Comparison of ENCODE assay signal across 13 mouse cellular contexts in the genomic region with DNA sequence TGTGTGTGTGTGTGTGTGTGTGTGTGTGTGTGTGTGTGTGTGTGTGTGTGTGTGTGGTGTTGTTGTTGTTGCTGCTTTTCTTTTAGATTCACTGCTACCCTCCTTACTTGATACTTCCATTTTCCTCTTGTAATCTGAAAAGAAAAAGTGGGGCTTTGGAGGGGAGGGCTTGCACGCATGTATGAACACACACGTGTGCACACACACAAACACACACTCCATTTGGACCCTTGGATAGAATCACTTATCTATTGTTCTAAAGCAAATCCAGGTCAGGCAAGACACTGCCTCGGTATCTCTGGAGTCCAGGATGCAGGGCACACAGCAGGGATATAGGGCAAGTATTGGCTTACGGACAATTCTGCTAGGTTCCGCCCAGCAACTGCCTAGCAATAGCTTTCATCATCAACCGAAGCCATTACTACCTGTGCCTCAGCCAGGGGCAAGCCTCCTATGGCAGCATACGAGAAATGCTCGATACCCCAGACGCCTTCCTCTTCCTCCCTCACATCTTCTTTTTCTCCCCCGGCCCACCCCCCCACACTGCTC. TPM values are rescaled to one million over a fixed set of nuclear protein-coding genes. Genes with fewer than 3 reads are reported as not detected.
DNase-seq lines count a peak whose midpoint lies in the region; ATAC-seq and TF ChIP-seq lines count a peak whose summit lies in the region.
"Had no signal": no experiment of that assay in that cellular context is flagged by ENCODE, and none has a peak within 500 bp of the region (broad histone marks: within the 10 kb centered on the region; RNA-seq: fewer than 3 reads in every experiment).

No protein-coding gene starts in this region.

- no peak for TF ChIP-seq CTCF in stomach, postnatal 0 days (IDR thresholded peaks at IDR 0.05; ENCODE audit: low read depth)

- H3K9me3 ChIP-seq in hindbrain, embryonic 11.5 days (ENCODE audit: control insufficient read depth, low read length): no peaks in the 10 kb centered on the region
- H3K9me3 ChIP-seq in hindbrain, embryonic 16.5 days (ENCODE audit: control insufficient read depth, low read length): no peaks in the 10 kb centered on the region
- H3K9me3 ChIP-seq in embryonic facial prominence, embryonic 12.5 days: no peaks in the 10 kb centered on the region
- no peaks in the 10 kb centered on the region for H3K9me3 ChIP-seq in midbrain, embryonic 11.5 days (ENCODE audit: control insufficient read depth, low read length)
- H3K9me3 ChIP-seq in stomach, postnatal 0 days (ENCODE audit: control insufficient read depth, low read length): no peaks in the 10 kb centered on the region
- H3K9me3 ChIP-seq: intestine, embryonic 15.5 days; liver, embryonic 13.5 days; neural tube, embryonic 13.5 days had no signal

- H3K4me1 ChIP-seq in hindbrain, embryonic 11.5 days (replicated peaks; ENCODE audit: control insufficient read depth, insufficient read depth, low read length): peaks cover 5% of the 10 kb centered on the region; the same call in 1 of the 2 replicates
- H3K4me1 ChIP-seq in hindbrain, embryonic 16.5 days (ENCODE audit: control insufficient read depth, insufficient read depth, low read depth, low read length): peaks cover 9% of the 10 kb centered on the region
- peaks cover 16% of the 10 kb centered on the region for H3K4me1 ChIP-seq in embryonic facial prominence, embryonic 12.5 days
- H3K4me1 ChIP-seq in midbrain, embryonic 11.5 days (ENCODE audit: control insufficient read depth, insufficient read depth, low read length): peaks cover 20% of the 10 kb centered on the region
- no peaks in the 10 kb centered on the region for H3K4me1 ChIP-seq in stomach, postnatal 0 days (replicated peaks; ENCODE audit: control insufficient read depth, insufficient read depth)
- H3K4me1 ChIP-seq: intestine, embryonic 15.5 days; liver, embryonic 13.5 days had no signal

- WGBS in hindbrain, embryonic 11.5 days: 55% methylated on average over 10 of the region's 10 CpGs
- 40% methylated on average over 10 of the region's 10 CpGs for WGBS in hindbrain, embryonic 16.5 days
- 71% methylated on average over 10 of the region's 10 CpGs for WGBS in embryonic facial prominence, embryonic 12.5 days
- WGBS in midbrain, embryonic 11.5 days: 38% methylated on average over 10 of the region's 10 CpGs
- 73% methylated on average over 10 of the region's 10 CpGs for WGBS in stomach, postnatal 0 days

- peak; percentile 12; the same call in 1 of the 2 replicates for ATAC-seq in hindbrain, embryonic 11.5 days (ENCODE audit: low FRiP score)
- ATAC-seq in hindbrain, embryonic 16.5 days: no peak
- ATAC-seq in embryonic facial prominence, embryonic 12.5 days (ENCODE audit: insufficient number of reproducible peaks, insufficient read depth, low FRiP score, low TSS enrichment): no peak
- peak; percentile 33 for ATAC-seq in midbrain, embryonic 11.5 days (ENCODE audit: low FRiP score)
- no peak for ATAC-seq in frontal cortex, adult (ENCODE audit: low TSS enrichment)
- ATAC-seq in stomach, postnatal 0 days (ENCODE audit: low FRiP score, low TSS enrichment): no peak
- ATAC-seq: intestine, embryonic 15.5 days had no signal

- no peak overlapping the region for H3K4me2 ChIP-seq in hindbrain, embryonic 11.5 days (replicated peaks; ENCODE audit: low read depth, low read length)
- H3K4me2 ChIP-seq in hindbrain, embryonic 16.5 days (ENCODE audit: low read length): no peak overlapping the region
- no peak overlapping the region for H3K4me2 ChIP-seq in embryonic facial prominence, embryonic 12.5 days (replicated peaks)
- no peak overlapping the region; the same call in 1 of the 2 replicates for H3K4me2 ChIP-seq in midbrain, embryonic 11.5 days
- H3K4me2 ChIP-seq in stomach, postnatal 0 days (replicated peaks; ENCODE audit: low read depth): no peak overlapping the region
- H3K4me2 ChIP-seq: intestine, embryonic 15.5 days; liver, embryonic 13.5 days; neural tube, embryonic 13.5 days had no signal

- H3K36me3 ChIP-seq in hindbrain, embryonic 11.5 days (ENCODE audit: control insufficient read depth, insufficient read depth, low read length): no peaks in the 10 kb centered on the region
- H3K36me3 ChIP-seq in hindbrain, embryonic 16.5 days (ENCODE audit: control insufficient read depth, insufficient read depth, low read length): no peaks in the 10 kb centered on the region
- peaks cover 5% of the 10 kb centered on the region; the same call in 1 of the 2 replicates for H3K36me3 ChIP-seq in embryonic facial prominence, embryonic 12.5 days
- H3K36me3 ChIP-seq in midbrain, embryonic 11.5 days (ENCODE audit: control insufficient read depth, insufficient read depth, low read length): no peaks in the 10 kb centered on the region
- H3K36me3 ChIP-seq in stomach, postnatal 0 days (ENCODE audit: control insufficient read depth, insufficient read depth, low read length): no peaks in the 10 kb centered on the region
- H3K36me3 ChIP-seq: intestine, embryonic 15.5 days; liver, embryonic 13.5 days; neural tube, embryonic 13.5 days had no signal

- peak overlapping the region; percentile 78; the same call in 1 of the 2 replicates for H3K27ac ChIP-seq in hindbrain, embryonic 11.5 days (ENCODE audit: low read depth, low read length)
- H3K27ac ChIP-seq in hindbrain, embryonic 16.5 days (ENCODE audit: low read depth, low read length): no peak overlapping the region; the same call in 1 of the 2 replicates
- peak overlapping the region; percentile 69; the same call in 1 of the 2 replicates for H3K27ac ChIP-seq in embryonic facial prominence, embryonic 12.5 days
- H3K27ac ChIP-seq in midbrain, embryonic 11.5 days (ENCODE audit: low read depth, low read length): peak overlapping the region; percentile 94
- no peak overlapping the region for H3K27ac ChIP-seq in stomach, postnatal 0 days (replicated peaks)
- H3K27ac ChIP-seq: intestine, embryonic 15.5 days; liver, embryonic 13.5 days had no signal

- no peak for TF ChIP-seq EP300 in stomach, postnatal 0 days (optimal IDR thresholded peaks at IDR 0.05)

- no peak overlapping the region for H3K4me3 ChIP-seq in hindbrain, embryonic 11.5 days (ENCODE audit: low read depth, low read length)
- no peak overlapping the region for H3K4me3 ChIP-seq in hindbrain, embryonic 16.5 days (ENCODE audit: low read length)
- no peak overlapping the region for H3K4me3 ChIP-seq in embryonic facial prominence, embryonic 12.5 days
- H3K4me3 ChIP-seq in midbrain, embryonic 11.5 days (ENCODE audit: low read depth, low read length): no peak overlapping the region
- no peak overlapping the region for H3K4me3 ChIP-seq in stomach, postnatal 0 days (ENCODE audit: low read depth, low read length)
- H3K4me3 ChIP-seq: intestine, embryonic 15.5 days; liver, embryonic 13.5 days; neural tube, embryonic 13.5 days had no signal

- no peaks in the 10 kb centered on the region for H3K27me3 ChIP-seq in hindbrain, embryonic 11.5 days (ENCODE audit: control insufficient read depth, insufficient read depth, low read length)
- no peaks in the 10 kb centered on the region for H3K27me3 ChIP-seq in hindbrain, embryonic 16.5 days (replicated peaks; ENCODE audit: control insufficient read depth, insufficient read depth, low read length)
- no peaks in the 10 kb centered on the region for H3K27me3 ChIP-seq in embryonic facial prominence, embryonic 12.5 days
- no peaks in the 10 kb centered on the region for H3K27me3 ChIP-seq in midbrain, embryonic 11.5 days (ENCODE audit: control insufficient read depth, insufficient read depth, low read length)
- no peaks in the 10 kb centered on the region for H3K27me3 ChIP-seq in stomach, postnatal 0 days (ENCODE audit: control insufficient read depth, insufficient read depth, low read length)
- H3K27me3 ChIP-seq: intestine, embryonic 15.5 days; liver, embryonic 13.5 days; neural tube, embryonic 13.5 days had no signal

- DNase-seq in cerebellum, postnatal 10 days: peak; percentile 12 to 13
- DNase-seq in cerebellum, adult 9-11 months: no peak
- DNase-seq in hindbrain, embryonic 11.5 days (ENCODE audit: low spot score): peak; percentile 20
- peak; percentile 91 for DNase-seq in midbrain, embryonic 11.5 days (ENCODE audit: low spot score, missing footprints)
- no peak for DNase-seq in stomach, postnatal 0 days (ENCODE audit: low spot score)
- DNase-seq: cerebellum, adult 9-10 months; kidney, postnatal 25 days; liver, embryonic 13.5 days had no signal

- no peak overlapping the region for H3K9ac ChIP-seq in hindbrain, embryonic 11.5 days (ENCODE audit: low read depth, low read length)
- H3K9ac ChIP-seq in hindbrain, embryonic 16.5 days (ENCODE audit: low read depth, low read length): no peak overlapping the region
- 0 out of 2 replicates have a peak overlapping the region, but pooled peaks have one; percentile 19 for H3K9ac ChIP-seq in embryonic facial prominence, embryonic 12.5 days
- no peak overlapping the region; the same call in 1 of the 2 replicates for H3K9ac ChIP-seq in midbrain, embryonic 11.5 days (ENCODE audit: low read length)
- no peak overlapping the region for H3K9ac ChIP-seq in stomach, postnatal 0 days (ENCODE audit: low read length)
- H3K9ac ChIP-seq: intestine, embryonic 15.5 days; liver, embryonic 13.5 days; neural tube, embryonic 13.5 days had no signal

RNA-seq across cellular contexts. Expression of a gene that starts 45.2 kb away (rescaled TPM):
- polyA plus RNA-seq in hindbrain, embryonic 11.5 days (2014; fragmentation: Nextera tagmentation; extraction: Ambion mirVana): 16.5 and 19.2 TPM in 2 replicates
- 4.1 and 5.8 TPM in 2 replicates for polyA plus RNA-seq in hindbrain, embryonic 16.5 days (2015; fragmentation: Nextera tagmentation; extraction: Ambion mirVana)
- 10.4 and 11.4 TPM in 2 replicates for polyA plus RNA-seq in embryonic facial prominence, embryonic 12.5 days (2016; fragmentation: Nextera tagmentation; extraction: Ambion mirVana)
- 23.9 and 24.6 TPM in 2 replicates for polyA plus RNA-seq in midbrain, embryonic 11.5 days (2014; fragmentation: Nextera tagmentation; extraction: Ambion mirVana)
- polyA plus RNA-seq in stomach, postnatal 0 days (2015; fragmentation: Nextera tagmentation; extraction: Ambion mirVana): 4.4 and 4.5 TPM in 2 replicates

Comparison
In these comparisons a context has a peak if more than half of its experiments do, and no peak if none do; other contexts are left out.
1. DNase-seq: peak in cerebellum, postnatal 10 days (2 of 2), hindbrain, embryonic 11.5 days (single experiment) and midbrain, embryonic 11.5 days (single experiment); none in cerebellum, adult 9-11 months (single experiment) and stomach, postnatal 0 days (single experiment).
2. ATAC-seq: peak in hindbrain, embryonic 11.5 days (single experiment) and midbrain, embryonic 11.5 days (single experiment); none in hindbrain, embryonic 16.5 days (single experiment), embryonic facial prominence, embryonic 12.5 days (single experiment), frontal cortex, adult (single experiment) and stomach, postnatal 0 days (single experiment).
3. H3K27ac ChIP-seq: peak in hindbrain, embryonic 11.5 days (single experiment), embryonic facial prominence, embryonic 12.5 days (single experiment) and midbrain, embryonic 11.5 days (single experiment); none in hindbrain, embryonic 16.5 days (single experiment) and stomach, postnatal 0 days (single experiment).